Comparison of ENCODE assay signal across 21 mouse cellular contexts in the genomic region with DNA sequence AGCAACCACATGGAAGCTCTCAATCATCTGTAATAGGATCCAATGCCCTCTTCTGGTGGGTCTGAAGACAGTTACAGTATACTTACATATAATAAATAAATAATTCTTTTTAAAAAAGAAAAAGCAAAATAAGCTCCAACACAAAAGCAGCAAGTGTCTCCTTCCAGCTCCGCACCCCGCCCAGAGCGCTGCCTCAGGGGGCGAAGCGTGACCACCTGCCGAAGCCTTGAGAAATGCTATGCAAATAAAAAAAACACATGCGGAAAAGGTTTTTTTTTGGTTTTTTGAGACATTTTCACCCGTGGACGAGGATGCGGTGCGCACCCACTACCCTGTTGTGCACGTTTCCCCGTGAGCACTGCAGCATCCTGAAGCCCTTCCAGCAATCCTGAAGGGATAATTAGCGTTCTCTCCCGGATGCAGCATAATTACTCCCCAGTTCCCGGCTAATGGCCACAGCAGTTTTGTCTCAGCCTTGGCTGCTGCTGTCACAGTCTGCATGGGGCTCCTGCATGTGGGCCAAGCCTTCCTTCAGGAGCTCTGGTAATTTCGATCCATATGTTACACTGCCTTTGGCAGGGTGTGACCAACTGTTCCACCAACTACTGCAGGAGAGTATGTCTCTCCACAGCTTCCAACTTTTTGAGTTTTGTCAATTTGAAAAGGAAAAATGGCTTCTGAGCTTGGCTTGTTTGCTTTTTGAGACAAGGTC. TPM values are rescaled to one million over a fixed set of nuclear protein-coding genes. Genes with fewer than 3 reads are reported as not detected.
DNase-seq lines count a peak whose midpoint lies in the region; ATAC-seq and TF ChIP-seq lines count a peak whose summit lies in the region.
"Had no signal": no experiment of that assay in that cellular context is flagged by ENCODE, and none has a peak within 500 bp of the region (broad histone marks: within the 10 kb centered on the region; RNA-seq: fewer than 3 reads in every experiment).

No protein-coding gene starts in this region.

- no peak overlapping the region for H3K4me2 ChIP-seq in liver, embryonic 11.5 days
- H3K4me2 ChIP-seq: embryonic facial prominence, embryonic 13.5 days; heart, embryonic 13.5 days; hindbrain, embryonic 13.5 days; limb, embryonic 15.5 days; midbrain, embryonic 15.5 days had no signal

- intact Hi-C loops in gastrocnemius, postnatal 36 days (cut with DNase I): no loop called here

- no peaks in the 10 kb centered on the region for H3K27me3 ChIP-seq in liver, embryonic 11.5 days (replicated peaks; ENCODE audit: control insufficient read depth, insufficient read depth, low read length)
- H3K27me3 ChIP-seq: embryonic facial prominence, embryonic 13.5 days; heart, embryonic 13.5 days; hindbrain, embryonic 13.5 days; limb, embryonic 15.5 days; midbrain, embryonic 15.5 days had no signal

- no peaks in the 10 kb centered on the region for H3K9me3 ChIP-seq in liver, embryonic 11.5 days (ENCODE audit: control insufficient read depth, low read length)
- H3K9me3 ChIP-seq: embryonic facial prominence, embryonic 13.5 days; heart, embryonic 13.5 days; hindbrain, embryonic 13.5 days; limb, embryonic 15.5 days; midbrain, embryonic 15.5 days had no signal

- H3K4me3 ChIP-seq in layer of hippocampus, adult 2 months: no peak overlapping the region
- H3K4me3 ChIP-seq in liver, embryonic 11.5 days (ENCODE audit: low read depth, low read length): no peak overlapping the region
- H3K4me3 ChIP-seq: embryonic facial prominence, embryonic 13.5 days; gastrocnemius, adult 2 months; heart, embryonic 13.5 days; hindbrain, embryonic 13.5 days; limb, embryonic 15.5 days; midbrain, embryonic 15.5 days; myocyte had no signal

- 91% methylated on average over 17 of the region's 17 CpGs for WGBS in liver, embryonic 11.5 days

- peak; percentile 55 for TF ChIP-seq CTCF in layer of hippocampus, adult 2 months (conservative IDR thresholded peaks at IDR 0.05)

- no peaks in the 10 kb centered on the region for H3K36me3 ChIP-seq in liver, embryonic 11.5 days (ENCODE audit: control insufficient read depth, insufficient read depth, low read length)

- H3K9ac ChIP-seq in liver, embryonic 11.5 days (ENCODE audit: low read depth, low read length): no peak overlapping the region
- H3K9ac ChIP-seq: embryonic facial prominence, embryonic 13.5 days; heart, embryonic 13.5 days; hindbrain, embryonic 13.5 days; limb, embryonic 15.5 days; midbrain, embryonic 15.5 days had no signal

- peak; percentile 48 to 52 for DNase-seq in cerebellum, postnatal 25 days
- DNase-seq in cerebellum, adult 11 months: no peak
- DNase-seq in layer of hippocampus, adult 2 months (ENCODE audit: low spot score in 2 of 2): peak in 1 of 2 experiments; percentile 52
- DNase-seq in layer of hippocampus, adult 11-12 months (ENCODE audit: low spot score): no peak
- peak; percentile 48 to 52 for DNase-seq in B cell, adult 2 months
- DNase-seq in cerebellum, postnatal 36 days: peak; percentile 36
- no peak for DNase-seq in gastrocnemius, postnatal 36 days
- DNase-seq in liver, embryonic 11.5 days (ENCODE audit: low spot score): no peak
- DNase-seq: gastrocnemius, adult 2 months; kidney, adult 2 months; kidney, postnatal 10 days; lung, postnatal 10 days; right cerebral cortex, postnatal 25 days; thymus, postnatal 14 days had no signal

- H3K27ac ChIP-seq in layer of hippocampus, adult 2 months: peak overlapping the region; percentile 56; the same call in 1 of the 2 replicates
- H3K27ac ChIP-seq in liver, embryonic 11.5 days (ENCODE audit: low read depth, low read length): no peak overlapping the region
- H3K27ac ChIP-seq: embryonic facial prominence, embryonic 13.5 days; gastrocnemius, adult 2 months; heart, embryonic 13.5 days; hindbrain, embryonic 13.5 days; limb, embryonic 15.5 days; midbrain, embryonic 15.5 days had no signal

- no peaks in the 10 kb centered on the region for H3K4me1 ChIP-seq in liver, embryonic 11.5 days (replicated peaks; ENCODE audit: control insufficient read depth, insufficient read depth, low read length)
- H3K4me1 ChIP-seq: embryonic facial prominence, embryonic 13.5 days; heart, embryonic 13.5 days; limb, embryonic 15.5 days; midbrain, embryonic 15.5 days had no signal

- ATAC-seq in liver, embryonic 11.5 days (replicated peaks; ENCODE audit: low FRiP score): no peak
- ATAC-seq: inflammation-experienced regulatory T-cells, adult 6 months; midbrain, embryonic 15.5 days had no signal

RNA-seq across cellular contexts. Expression of a gene that starts 12.2 kb away (rescaled TPM):
- 10 to 100 TPM; 15.2 TPM for total RNA-seq in layer of hippocampus, adult 2 months (2021)
- 1 to 10 TPM; 1.6 to 2.2 TPM for total RNA-seq in gastrocnemius, postnatal 36 days (2021)
- 2.1 and 3.1 TPM in 2 replicates for polyA plus RNA-seq in liver, embryonic 11.5 days (2014; fragmentation: Nextera tagmentation; extraction: Ambion mirVana)

RNA-seq across cellular contexts. Expression of a gene that starts 32.1 kb away (rescaled TPM):
- total RNA-seq in layer of hippocampus, adult 2 months (2021): 10 to 100 TPM; 39.8 to 41.1 TPM
- total RNA-seq in gastrocnemius, postnatal 36 days (2021): 100 to 1,000 TPM in 1 of 2 experiments, 10 to 100 TPM in 1; 93.8 to 103 TPM
- polyA plus RNA-seq in liver, embryonic 11.5 days (2014; fragmentation: Nextera tagmentation; extraction: Ambion mirVana): 6.7 and 8.2 TPM in 2 replicates

RNA-seq across cellular contexts. Expression of a gene that starts 45.4 kb away (rescaled TPM):
- total RNA-seq in layer of hippocampus, adult 2 months (2021): 1 to 10 TPM; 2.6 to 3.0 TPM
- total RNA-seq in gastrocnemius, postnatal 36 days (2021): under 1 TPM; 0.37 to 0.77 TPM
- 3.1 and 4.3 TPM in 2 replicates for polyA plus RNA-seq in liver, embryonic 11.5 days (2014; fragmentation: Nextera tagmentation; extraction: Ambion mirVana)

Comparison
In these comparisons a context has a peak if more than half of its experiments do, and no peak if none do; other contexts are left out.
1. DNase-seq: peak in cerebellum, postnatal 25 days (2 of 2), B cell, adult 2 months (2 of 2) and cerebellum, postnatal 36 days (2 of 2); none in cerebellum, adult 11 months (single experiment), layer of hippocampus, adult 11-12 months (single experiment), gastrocnemius, postnatal 36 days (0 of 2) and liver, embryonic 11.5 days (single experiment).
2. RNA of a gene that starts 12.2 kb away (total RNA-seq): 15.2 TPM in layer of hippocampus, adult 2 months; 1.6 to 2.2 TPM in gastrocnemius, postnatal 36 days; every median in the first group is over 4 times any median in the second.